Mouse (Mus musculus) heart, adult 8-10 months (tissue): ENCODE data around the gene Plekhh3. TPM values are rescaled to one million over a fixed set of nuclear protein-coding genes. Genes with fewer than 3 reads are reported as not detected.

Experiments used
- DNase-seq: peaks from one replicate; pipeline ENCODE4 v3.0.0; 2022; ENCODE audit warnings: low spot score
- microRNA-seq: library from miRNA; unstranded; fragments of <30 nt; microRNA quantifications from one replicate; pipeline ENCODE4 v1.2.0, GENCODE M21; 2022
- total RNA-seq, 4 experiments: library from RNA; stranded (reverse); gene quantifications; 2 replicates each; pipeline ENCODE4 v1.2.4; 2022

Plekhh3 gene
- total RNA-seq, 4 experiments from 2014 or later: 23.4 to 29.9 (median 28.1) TPM

- no peak for DNase-seq
These were observed 50.5 kb downstream of the Plekhh3 start for GRCm38 (mm10) chr11:101120545-101121188.

GRCm38 (mm10) chr11:101119761-101120544 lies 51.2 kb downstream of the Plekhh3 start, which contains the start of the genes Retreg3 and Tubg1:
TSS of gene Retreg3 (minus strand) at chr11:101119893.
TSS of gene Tubg1 (plus strand) at chr11:101119938.
- peak; percentile 98 for DNase-seq

- DNase-seq: no peak
These were observed 51.9 kb downstream of the Plekhh3 start for GRCm38 (mm10) chr11:101119131-101119760.

- DNase-seq: no peak
These were observed 53.0 kb downstream of the Plekhh3 start for GRCm38 (mm10) chr11:101118105-101118504.

- DNase-seq: no peak
These were observed 55.6 kb downstream of the Plekhh3 start for GRCm38 (mm10) chr11:101115564-101115963.

Small RNA genes lying within 50 kb of the gene (microRNA-seq; reads per million reads assigned to microRNA genes)
- gene Gm27626: not detected

Other genes starting within 250 kb of the Plekhh3 start
- gene Stat3, start 231.8 kb downstream of the Plekhh3 start, total RNA-seq: 100 to 1,000 TPM in 1 of 4 experiments, 10 to 100 TPM in 3; 76.6 to 108 (median 91.0) TPM
- 100 to 1,000 TPM; 190 to 247 (median 212) TPM for gene Cavin1, start 200.5 kb downstream of the Plekhh3 start, total RNA-seq
- 100 to 1,000 TPM in 1 of 4 experiments, 10 to 100 TPM in 3; 85.0 to 100 (median 88.9) TPM for gene Atp6v0a1, start 161.9 kb downstream of the Plekhh3 start, total RNA-seq
- 10 to 100 TPM in 1 of 4 experiments, 1 to 10 TPM in 3; 7.3 to 10.1 (median 7.8) TPM for gene Naglu, start 101.3 kb downstream of the Plekhh3 start, total RNA-seq
- 1 to 10 TPM in 1 of 4 experiments, under 1 TPM in 3; 0.22 to 1.5 (median 0.52) TPM for gene Hsd17b1, start 92.9 kb downstream of the Plekhh3 start, total RNA-seq
- 10 to 100 TPM; 14.5 to 21.0 (median 17.6) TPM for gene Coasy, start 88.8 kb downstream of the Plekhh3 start, total RNA-seq
- gene Mlx, start 84.1 kb downstream of the Plekhh3 start, total RNA-seq: 10 to 100 TPM; 15.5 to 24.4 (median 20.0) TPM
- 1 to 10 TPM; 2.3 to 3.1 (median 2.8) TPM for gene Psmc3ip, start 75.9 kb downstream of the Plekhh3 start, total RNA-seq
- 10 to 100 TPM; 26.5 to 31.2 (median 29.0) TPM for gene Retreg3, start 51.5 kb downstream of the Plekhh3 start, total RNA-seq
- 10 to 100 TPM; 23.2 to 27.3 (median 25.4) TPM for gene Tubg1, start 51.4 kb downstream of the Plekhh3 start, total RNA-seq
- 1 to 10 TPM; 2.7 to 4.9 (median 3.0) TPM for gene Tubg2, start 15.4 kb downstream of the Plekhh3 start, total RNA-seq
- gene Cntnap1, start 828 bp downstream of the Plekhh3 start, total RNA-seq: 1 to 10 TPM; 1.1 to 2.9 (median 1.5) TPM
- gene Ccr10, start 4.1 kb upstream of the Plekhh3 start, total RNA-seq: under 1 TPM in 2 of 4 experiments, not detected in 2; 0.14 to 0.19 TPM
- 10 to 100 TPM; 28.6 to 37.3 (median 31.7) TPM for gene Ezh1, start 55.1 kb upstream of the Plekhh3 start, total RNA-seq
- 10 to 100 TPM; 60.8 to 93.6 (median 83.9) TPM for gene Ramp2, start 74.7 kb upstream of the Plekhh3 start, total RNA-seq
- gene Vps25, start 82.4 kb upstream of the Plekhh3 start, total RNA-seq: 100 to 1,000 TPM in 3 of 4 experiments, 10 to 100 TPM in 1; 88.4 to 109 (median 104) TPM
- 10 to 100 TPM in 3 of 4 experiments, 1 to 10 TPM in 1; 7.6 to 16.6 (median 14.2) TPM for gene Wnk4, start 89.2 kb upstream of the Plekhh3 start, total RNA-seq
- under 1 TPM in 3 of 4 experiments, not detected in 1; 0.14 to 0.29 (median 0.22) TPM for gene Cntd1, start 107.7 kb upstream of the Plekhh3 start, total RNA-seq
- gene Coa3, start 107.8 kb upstream of the Plekhh3 start, total RNA-seq: 100 to 1,000 TPM in 2 of 4 experiments, 10 to 100 TPM in 2; 93.0 to 105 (median 98.0) TPM
- 100 to 1,000 TPM in 2 of 4 experiments, 10 to 100 TPM in 2; 78.6 to 116 (median 100) TPM for gene Becn1, start 130.9 kb upstream of the Plekhh3 start, total RNA-seq
- gene Psme3, start 144.9 kb upstream of the Plekhh3 start, total RNA-seq: 10 to 100 TPM; 66.4 to 85.0 (median 73.6) TPM
- gene Aoc2, start 153.7 kb upstream of the Plekhh3 start, total RNA-seq: 1 to 10 TPM; 1.4 to 1.9 (median 1.7) TPM
- 1 to 10 TPM; 7.1 to 9.2 (median 8.5) TPM for gene Aoc3, start 159.3 kb upstream of the Plekhh3 start, total RNA-seq
- gene G6pc, start 196.2 kb upstream of the Plekhh3 start, total RNA-seq: not detected
- 10 to 100 TPM; 12.3 to 25.8 (median 22.4) TPM for gene Aarsd1, start 246.3 kb upstream of the Plekhh3 start, total RNA-seq